Mouse (Mus musculus) CD4-positive, CD25-positive, alpha-beta regulatory T cell, adult 4 months (primary cell): ENCODE data around the gene Mfap3. TPM values are rescaled to one million over a fixed set of nuclear protein-coding genes. Genes with fewer than 3 reads are reported as not detected.

Experiments used
- polyA plus RNA-seq, 2 experiments: library from polyadenylated mRNA; unstranded; fragments of 100-300 nt; shearing (Covaris generic); gene quantifications; one replicate each; pipeline ENCODE4 v1.2.1; 2017

Mfap3 gene
- polyA plus RNA-seq, 2 experiments from 2014 or later: 44.6 to 46.0 TPM

Other genes starting within 250 kb of the Mfap3 start
- 100 to 1,000 TPM; 117 to 160 TPM for gene Fam114a2, start within 50 bp of the Mfap3 start, polyA plus RNA-seq
- 1 to 10 TPM; 7.4 to 8.3 TPM for gene Galnt10, start 126.8 kb downstream of the Mfap3 start, polyA plus RNA-seq